In genomic region chr11:75567346-75568114, GRCm38 (mm10) we compare ENCODE assay signal across 12 mouse cellular contexts. TPM values are rescaled to one million over a fixed set of nuclear protein-coding genes. Genes with fewer than 3 reads are reported as not detected.
DNase-seq lines count a peak whose midpoint lies in the region; ATAC-seq and TF ChIP-seq lines count a peak whose summit lies in the region.
"Had no signal": no experiment of that assay in that cellular context is flagged by ENCODE, and none has a peak within 500 bp of the region (broad histone marks: within the 10 kb centered on the region; RNA-seq: fewer than 3 reads in every experiment).

No protein-coding gene starts in this region.

- H3K4me1 ChIP-seq in heart, embryonic 10.5 days = peaks cover 77% of the 10 kb centered on the region
- peaks cover 35% of the 10 kb centered on the region for H3K4me1 ChIP-seq in lung, adult 2 months (ENCODE audit: control insufficient read depth, insufficient read depth, low read length)
- peaks cover 41% of the 10 kb centered on the region for H3K4me1 ChIP-seq in olfactory bulb, adult 2 months (ENCODE audit: control insufficient read depth, insufficient read depth, low read length)

- no peak for ATAC-seq in inflammation-experienced regulatory T-cells, adult 6 months
- ATAC-seq in activated CD4-positive, CD25-positive, alpha-beta regulatory T cell, adult 4 months = no peak

- peaks cover 34% of the 10 kb centered on the region for H3K27me3 ChIP-seq in heart, embryonic 10.5 days (ENCODE audit: insufficient read depth, poor library complexity, severe bottlenecking)

- DNase-seq in heart, embryonic 10.5 days (ENCODE audit: low spot score) = no peak
- DNase-seq in heart, adult 11 months = no peak
- peak; percentile 3 for DNase-seq in lung, adult 2 months
- no peak for DNase-seq in lung, postnatal 4 days
- DNase-seq in cerebellum, adult 9-10 months = peak; percentile 89
- DNase-seq: right cerebral cortex, postnatal 25 days had no signal

- H3K36me3 ChIP-seq in heart, embryonic 10.5 days = peaks cover 15% of the 10 kb centered on the region

- no peak for TF ChIP-seq CTCF in lung, adult 2 months (IDR thresholded peaks at IDR 0.05; ENCODE audit: insufficient read depth, low read length)
- no peak for TF ChIP-seq CTCF in olfactory bulb, adult 2 months (IDR thresholded peaks at IDR 0.05; ENCODE audit: insufficient read depth, low read depth, low read length)

- H3K27ac ChIP-seq in heart, embryonic 10.5 days = 0 out of 2 replicates have a peak overlapping the region, but pooled peaks have one; percentile 31
- H3K27ac ChIP-seq in olfactory bulb, adult 2 months (ENCODE audit: insufficient read depth, low read depth, low read length) = peak overlapping the region; percentile 32
- H3K27ac ChIP-seq: liver, embryonic 14.5 days had no signal

- H3K9me3 ChIP-seq in heart, embryonic 10.5 days = no peaks in the 10 kb centered on the region
- H3K9me3 ChIP-seq: megakaryocyte, embryonic 14.5 days had no signal

- 33% methylated on average over 9 of the region's 9 CpGs for WGBS in heart, embryonic 10.5 days
- WGBS in lung, adult 2 months = 47% methylated on average over 9 of the region's 9 CpGs
- 37% methylated on average over 9 of the region's 9 CpGs for WGBS in olfactory bulb, adult 2 months

- no peak for TF ChIP-seq POLR2A in lung, adult 2 months (IDR thresholded peaks at IDR 0.05; ENCODE audit: borderline replicate concordance, extremely low read depth, low read depth, low read length)
- TF ChIP-seq POLR2A in olfactory bulb, adult 2 months (IDR thresholded peaks at IDR 0.05; ENCODE audit: insufficient read depth, low read depth, low read length) = no peak

- no peak overlapping the region for H3K4me3 ChIP-seq in heart, embryonic 10.5 days
- no peak overlapping the region for H3K4me3 ChIP-seq in lung, adult 2 months (replicated peaks; ENCODE audit: extremely low read depth, low read depth, low read length)
- H3K4me3 ChIP-seq in olfactory bulb, adult 2 months (ENCODE audit: insufficient read depth, low read depth, low read length) = no peak overlapping the region
- H3K4me3 ChIP-seq: erythroblast, embryonic 14.5 days had no signal

RNA-seq across cellular contexts. Expression of gene Pitpna, which starts 20.4 kb away (rescaled TPM):
- 56.1 and 80.1 TPM in 2 replicates for polyA plus RNA-seq in heart, embryonic 10.5 days (2016; fragmentation: Nextera tagmentation; extraction: Ambion mirVana)
- 56.1 and 70.4 TPM in 2 replicates for polyA plus RNA-seq in lung, adult 2 months (2012; rRNA removed)
- 209 and 678 TPM in 2 replicates for polyA plus RNA-seq in olfactory bulb, adult 2 months (2012; ENCODE audit: insufficient read depth, insufficient read length, low replicate concordance, missing spikeins)
- 10 to 100 TPM; 30.5 to 50.5 (median 40.2) TPM for polyA plus RNA-seq in inflammation-experienced regulatory T-cells, adult 6 months (2017; shearing (Covaris generic))
- polyA plus RNA-seq in activated CD4-positive, CD25-positive, alpha-beta regulatory T cell, adult 4 months (2017; shearing (Covaris generic)) = 10 to 100 TPM; 24.3 to 47.6 TPM

RNA-seq across cellular contexts. Expression of gene Slc43a2, which starts 36.0 kb away (rescaled TPM):
- polyA plus RNA-seq in heart, embryonic 10.5 days (2016; fragmentation: Nextera tagmentation; extraction: Ambion mirVana) = 5.5 and 6.4 TPM in 2 replicates
- 68.2 and 78.7 TPM in 2 replicates for polyA plus RNA-seq in lung, adult 2 months (2012; rRNA removed)
- polyA plus RNA-seq in olfactory bulb, adult 2 months (2012; ENCODE audit: insufficient read depth, insufficient read length, low replicate concordance, missing spikeins) = 363 TPM in 1 of 2 replicates, not detected in the other
- 10 to 100 TPM; 20.1 to 22.4 (median 21.6) TPM for polyA plus RNA-seq in inflammation-experienced regulatory T-cells, adult 6 months (2017; shearing (Covaris generic))
- 10 to 100 TPM; 18.3 to 18.7 TPM for polyA plus RNA-seq in activated CD4-positive, CD25-positive, alpha-beta regulatory T cell, adult 4 months (2017; shearing (Covaris generic))

RNA-seq across cellular contexts. Expression of gene Scarf1, which starts 54.2 kb away (rescaled TPM):
- polyA plus RNA-seq in heart, embryonic 10.5 days (2016; fragmentation: Nextera tagmentation; extraction: Ambion mirVana) = 13.6 and 15.8 TPM in 2 replicates
- polyA plus RNA-seq in lung, adult 2 months (2012; rRNA removed) = 50.1 and 58.6 TPM in 2 replicates
- not detected in 2 replicates for polyA plus RNA-seq in olfactory bulb, adult 2 months (2012; ENCODE audit: insufficient read depth, insufficient read length, low replicate concordance, missing spikeins)
- under 1 TPM; 0.18 to 0.93 (median 0.28) TPM for polyA plus RNA-seq in inflammation-experienced regulatory T-cells, adult 6 months (2017; shearing (Covaris generic))
- polyA plus RNA-seq in activated CD4-positive, CD25-positive, alpha-beta regulatory T cell, adult 4 months (2017; shearing (Covaris generic)) = under 1 TPM; 0.42 to 0.47 TPM

RNA-seq across cellular contexts. Expression of gene Rilp, which starts 57.6 kb away (rescaled TPM):
- polyA plus RNA-seq in heart, embryonic 10.5 days (2016; fragmentation: Nextera tagmentation; extraction: Ambion mirVana) = 0.76 and 0.78 TPM in 2 replicates
- 14.5 and 15.3 TPM in 2 replicates for polyA plus RNA-seq in lung, adult 2 months (2012; rRNA removed)
- polyA plus RNA-seq in olfactory bulb, adult 2 months (2012; ENCODE audit: insufficient read depth, insufficient read length, low replicate concordance, missing spikeins) = not detected in 2 replicates
- polyA plus RNA-seq in inflammation-experienced regulatory T-cells, adult 6 months (2017; shearing (Covaris generic)) = not detected
- polyA plus RNA-seq in activated CD4-positive, CD25-positive, alpha-beta regulatory T cell, adult 4 months (2017; shearing (Covaris generic)) = not detected

Comparison
In these comparisons a context has a peak if more than half of its experiments do, and no peak if none do; other contexts are left out.
1. DNase-seq: peak in lung, adult 2 months (single experiment) and cerebellum, adult 9-10 months (single experiment); none in heart, embryonic 10.5 days (single experiment), heart, adult 11 months (single experiment) and lung, postnatal 4 days (0 of 2).